Mouse (Mus musculus): ENCODE measurements around the gene Gls. TPM values are rescaled to one million over a fixed set of nuclear protein-coding genes. Genes with fewer than 3 reads are reported as not detected.

Gls gene
- 21.7 and 23.3 TPM in 2 replicates for polyA plus RNA-seq (2015; fragmentation: Nextera tagmentation; extraction: Ambion mirVana)

- Histone ChIP-seq H3K27ac (peak within 1 kb of the TSS; percentile 96), H3K36me3 (no peaks in the 10 kb centered on the region), H3K4me1 (no peaks in the 10 kb centered on the region), H3K27me3 (replicated peaks) (no peaks in the 10 kb centered on the region), H3K4me2 (peak within 1 kb of the TSS; percentile 85), H3K9me3 (no peaks in the 10 kb centered on the region), H3K4me3 (replicated peaks) (peak within 1 kb of the TSS; percentile 94), H3K9ac (peak within 1 kb of the TSS; percentile 58)
- under 1% methylated on average over 44 of the region's 46 CpGs for WGBS
- peak; percentile 99 for ATAC-seq (ENCODE audit: insufficient read depth, low FRiP score, low read depth)
Observed at GRCm38 (mm10) chr1:52233143-52233713, at the start of gene Gls. TSS of gene Gls (minus strand) at chr1:52233232.

- no peak overlapping the region for H3K4me3 ChIP-seq (replicated peaks)
- 52% methylated on average over 7 of the region's 7 CpGs for WGBS
- ATAC-seq (ENCODE audit: insufficient read depth, low FRiP score, low read depth), result no peak
Observed at GRCm38 (mm10) chr1:52279831-52280595, 47.0 kb upstream of the Gls start.

GRCm38 (mm10) chr1:52279331-52279730, 46.3 kb upstream of the Gls start:
- no peak for ATAC-seq (ENCODE audit: insufficient read depth, low FRiP score, low read depth)
- no peaks in the 10 kb centered on the region for H3K9me3 ChIP-seq
- H3K9ac ChIP-seq, result no peak overlapping the region
- H3K4me1 ChIP-seq, result no peaks in the 10 kb centered on the region
- no peaks in the 10 kb centered on the region for H3K36me3 ChIP-seq
- no peak overlapping the region for H3K27ac ChIP-seq
- no peak overlapping the region for H3K4me3 ChIP-seq (replicated peaks)
- H3K27me3 ChIP-seq (replicated peaks), result no peaks in the 10 kb centered on the region
- WGBS, result 59% methylated on average over 3 of the region's 3 CpGs
- H3K4me2 ChIP-seq, result no peak overlapping the region

More at GRCm38 (mm10) chr1:52279831-52280595, 47.0 kb upstream of the Gls start:
- no peaks in the 10 kb centered on the region for H3K27me3 ChIP-seq (replicated peaks)
- no peaks in the 10 kb centered on the region for H3K36me3 ChIP-seq
- no peak overlapping the region for H3K9ac ChIP-seq
- no peak overlapping the region for H3K4me2 ChIP-seq
- H3K4me1 ChIP-seq, result no peaks in the 10 kb centered on the region
- no peaks in the 10 kb centered on the region for H3K9me3 ChIP-seq
- H3K27ac ChIP-seq, result no peak overlapping the region

- ATAC-seq (ENCODE audit: insufficient read depth, low FRiP score, low read depth), result no peak
- Histone ChIP-seq H3K27me3 (replicated peaks) (no peaks in the 10 kb centered on the region), H3K9ac (no peak overlapping the region), H3K9me3 (no peaks in the 10 kb centered on the region), H3K4me3 (replicated peaks) (no peak overlapping the region), H3K4me1 (no peaks in the 10 kb centered on the region), H3K36me3 (no peaks in the 10 kb centered on the region), H3K27ac (no peak overlapping the region), H3K4me2 (no peak overlapping the region)
- 51% methylated on average over 6 of the region's 6 CpGs for WGBS
Observed at GRCm38 (mm10) chr1:52278073-52278472, 45.0 kb upstream of the Gls start.

- no peaks in the 10 kb centered on the region for H3K4me1 ChIP-seq
- no peaks in the 10 kb centered on the region for H3K36me3 ChIP-seq
- no peak overlapping the region for H3K9ac ChIP-seq
- H3K27me3 ChIP-seq (replicated peaks), result no peaks in the 10 kb centered on the region
- no peak overlapping the region for H3K4me3 ChIP-seq (replicated peaks)
- 74% methylated on average over 3 of the region's 3 CpGs for WGBS
- no peaks in the 10 kb centered on the region for H3K9me3 ChIP-seq
- no peak for ATAC-seq (ENCODE audit: insufficient read depth, low FRiP score, low read depth)
- H3K27ac ChIP-seq, result no peak overlapping the region
- H3K4me2 ChIP-seq, result no peak overlapping the region
Observed at GRCm38 (mm10) chr1:52274210-52274609, 41.2 kb upstream of the Gls start.

GRCm38 (mm10) chr1:52272018-52272678, 39.1 kb upstream of the Gls start:
- H3K9ac ChIP-seq, result no peak overlapping the region
- no peaks in the 10 kb centered on the region for H3K36me3 ChIP-seq
- H3K27ac ChIP-seq, result no peak overlapping the region
- H3K4me1 ChIP-seq, result no peaks in the 10 kb centered on the region
- H3K27me3 ChIP-seq (replicated peaks), result no peaks in the 10 kb centered on the region
- H3K4me3 ChIP-seq (replicated peaks), result no peak overlapping the region
- no peak overlapping the region for H3K4me2 ChIP-seq
- no peaks in the 10 kb centered on the region for H3K9me3 ChIP-seq
- no peak for ATAC-seq (ENCODE audit: insufficient read depth, low FRiP score, low read depth)
- WGBS, result 72% methylated on average over 5 of the region's 5 CpGs

- WGBS, result 73% methylated on average over 9 of the region's 9 CpGs
- H3K27me3 ChIP-seq (replicated peaks), result no peaks in the 10 kb centered on the region
- no peaks in the 10 kb centered on the region for H3K4me1 ChIP-seq
- H3K4me3 ChIP-seq (replicated peaks), result no peak overlapping the region
- H3K9me3 ChIP-seq, result no peaks in the 10 kb centered on the region
- H3K27ac ChIP-seq, result no peak overlapping the region
- H3K4me2 ChIP-seq, result no peak overlapping the region
- H3K9ac ChIP-seq, result no peak overlapping the region
- no peak for ATAC-seq (ENCODE audit: insufficient read depth, low FRiP score, low read depth)
- H3K36me3 ChIP-seq, result no peaks in the 10 kb centered on the region
Observed at GRCm38 (mm10) chr1:52270354-52270753, 37.3 kb upstream of the Gls start.

- Histone ChIP-seq H3K9me3 (no peaks in the 10 kb centered on the region), H3K4me2 (no peak overlapping the region), H3K27ac (no peak overlapping the region), H3K9ac (no peak overlapping the region), H3K36me3 (no peaks in the 10 kb centered on the region), H3K4me1 (no peaks in the 10 kb centered on the region), H3K4me3 (replicated peaks) (no peak overlapping the region), H3K27me3 (replicated peaks) (no peaks in the 10 kb centered on the region)
- whole genome bisulfite sequencing, result 73% methylated on average over 4 of the region's 4 CpGs
- no peak for ATAC-seq (ENCODE audit: insufficient read depth, low FRiP score, low read depth)
Observed at GRCm38 (mm10) chr1:52269596-52269995, 36.6 kb upstream of the Gls start.

GRCm38 (mm10) chr1:52268006-52268405, 35.0 kb upstream of the Gls start:
- no peak for ATAC-seq (ENCODE audit: insufficient read depth, low FRiP score, low read depth)
- WGBS, result 89% methylated on average over 6 of the region's 6 CpGs
- Histone ChIP-seq H3K9ac (no peak overlapping the region), H3K27me3 (replicated peaks) (no peaks in the 10 kb centered on the region), H3K4me1 (no peaks in the 10 kb centered on the region), H3K9me3 (no peaks in the 10 kb centered on the region), H3K4me2 (no peak overlapping the region), H3K27ac (no peak overlapping the region), H3K4me3 (replicated peaks) (no peak overlapping the region), H3K36me3 (no peaks in the 10 kb centered on the region)

GRCm38 (mm10) chr1:52267606-52268005, 34.6 kb upstream of the Gls start:
- ATAC-seq (ENCODE audit: insufficient read depth, low FRiP score, low read depth), result no peak
- no peak overlapping the region for H3K4me2 ChIP-seq
- no peaks in the 10 kb centered on the region for H3K4me1 ChIP-seq
- no peak overlapping the region for H3K9ac ChIP-seq
- no peak overlapping the region for H3K27ac ChIP-seq
- no peaks in the 10 kb centered on the region for H3K27me3 ChIP-seq (replicated peaks)
- no peaks in the 10 kb centered on the region for H3K9me3 ChIP-seq
- H3K36me3 ChIP-seq, result no peaks in the 10 kb centered on the region
- 55% methylated on average over 3 of the region's 3 CpGs for whole genome bisulfite sequencing
- H3K4me3 ChIP-seq (replicated peaks), result no peak overlapping the region

GRCm38 (mm10) chr1:52265886-52266516, 33.0 kb upstream of the Gls start:
- no peak for ATAC-seq (ENCODE audit: insufficient read depth, low FRiP score, low read depth)

GRCm38 (mm10) chr1:52264290-52264689, 31.3 kb upstream of the Gls start:
- Histone ChIP-seq H3K4me3 (replicated peaks) (no peak overlapping the region), H3K4me1 (no peaks in the 10 kb centered on the region), H3K27ac (no peak overlapping the region), H3K36me3 (no peaks in the 10 kb centered on the region), H3K9ac (no peak overlapping the region), H3K27me3 (replicated peaks) (no peaks in the 10 kb centered on the region), H3K4me2 (no peak overlapping the region), H3K9me3 (no peaks in the 10 kb centered on the region)
- WGBS, result 52% methylated on average over 3 of the region's 3 CpGs
- ATAC-seq (ENCODE audit: insufficient read depth, low FRiP score, low read depth), result no peak

More at GRCm38 (mm10) chr1:52265886-52266516, 33.0 kb upstream of the Gls start:
- no peak overlapping the region for H3K27ac ChIP-seq
- no peaks in the 10 kb centered on the region for H3K36me3 ChIP-seq
- H3K4me3 ChIP-seq (replicated peaks), result no peak overlapping the region
- H3K9me3 ChIP-seq, result no peaks in the 10 kb centered on the region
- no peaks in the 10 kb centered on the region for H3K4me1 ChIP-seq
- WGBS, result 67% methylated on average over 3 of the region's 3 CpGs
- no peak overlapping the region for H3K9ac ChIP-seq
- no peaks in the 10 kb centered on the region for H3K27me3 ChIP-seq (replicated peaks)
- no peak overlapping the region for H3K4me2 ChIP-seq
